9 mouse cellular contexts compared by ENCODE assay signal in the genomic region with DNA sequence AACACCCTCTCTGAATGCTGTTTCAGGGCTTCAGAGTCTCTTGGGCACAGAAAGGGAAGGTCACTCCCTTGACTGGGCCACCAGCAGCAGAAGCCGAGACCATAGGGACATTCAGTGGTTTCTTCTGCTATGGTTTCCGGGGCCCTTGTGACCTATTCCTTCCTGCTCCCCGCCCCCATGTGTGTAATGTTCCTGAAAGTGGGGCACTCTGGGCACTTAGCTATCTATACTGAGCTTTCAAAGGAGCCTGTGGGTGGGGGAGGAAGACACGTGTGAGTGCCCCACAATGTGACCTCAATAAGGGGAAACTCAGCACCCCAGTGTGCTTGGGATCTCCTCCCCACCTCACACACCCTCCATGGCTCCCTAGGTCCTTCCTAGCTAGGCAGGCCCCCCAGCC. TPM values are rescaled to one million over a fixed set of nuclear protein-coding genes. Genes with fewer than 3 reads are reported as not detected.
DNase-seq lines count a peak whose midpoint lies in the region; ATAC-seq and TF ChIP-seq lines count a peak whose summit lies in the region.
"Had no signal": no experiment of that assay in that cellular context is flagged by ENCODE, and none has a peak within 500 bp of the region (broad histone marks: within the 10 kb centered on the region; RNA-seq: fewer than 3 reads in every experiment).

No protein-coding gene starts in this region.

- DNase-seq in layer of hippocampus, adult 2 months (ENCODE audit: low spot score in 2 of 2): no peak
- no peak for DNase-seq in layer of hippocampus, postnatal 14 days (ENCODE audit: low spot score in 2 of 2)
- peak; percentile 79 for DNase-seq in lung, postnatal 25 days (ENCODE audit: low spot score)
- peak; percentile 86 for DNase-seq in thymus, adult 2 months
- no peak for DNase-seq in kidney, postnatal 25 days
- no peak for DNase-seq in adrenal gland, adult 2 months
- no peak for DNase-seq in midbrain, embryonic 11.5 days (ENCODE audit: low spot score, missing footprints)

- peaks cover 86% of the 10 kb centered on the region for H3K4me1 ChIP-seq in thymus, adult 2 months (replicated peaks; ENCODE audit: control insufficient read depth, insufficient read depth, low read length)
- H3K4me1 ChIP-seq in midbrain, embryonic 11.5 days (ENCODE audit: control insufficient read depth, insufficient read depth, low read length): peaks cover 6% of the 10 kb centered on the region

- no peak for TF ChIP-seq CTCF in layer of hippocampus, adult 2 months (conservative IDR thresholded peaks at IDR 0.05)
- TF ChIP-seq CTCF in thymus, adult 2 months (IDR thresholded peaks at IDR 0.05; ENCODE audit: borderline replicate concordance, control insufficient read depth, extremely low read depth, insufficient read depth, low read length, poor library complexity): no peak

- peak; percentile 51 for ATAC-seq in activated CD4-positive, CD25-positive, alpha-beta regulatory T cell, adult 4 months
- ATAC-seq in midbrain, embryonic 11.5 days (ENCODE audit: low FRiP score): no peak

- no peak overlapping the region for H3K4me3 ChIP-seq in layer of hippocampus, adult 2 months
- H3K4me3 ChIP-seq in thymus, adult 2 months (ENCODE audit: control insufficient read depth, insufficient read depth, low read length): no peak overlapping the region
- no peak overlapping the region for H3K4me3 ChIP-seq in midbrain, embryonic 11.5 days (ENCODE audit: low read depth, low read length)
- H3K4me3 ChIP-seq: midbrain, embryonic 10.5 days had no signal

- no peaks in the 10 kb centered on the region for H3K9me3 ChIP-seq in midbrain, embryonic 11.5 days (ENCODE audit: control insufficient read depth, low read length)
- H3K9me3 ChIP-seq: midbrain, embryonic 10.5 days had no signal

- TF ChIP-seq POLR2A in thymus, adult 2 months (IDR thresholded peaks at IDR 0.05; ENCODE audit: control insufficient read depth, extremely low read depth, insufficient read depth, low read length, poor library complexity): no peak

- no peaks in the 10 kb centered on the region for H3K27me3 ChIP-seq in thymus, adult 2 months (ENCODE audit: control insufficient read depth, insufficient read depth, low read length)
- H3K27me3 ChIP-seq in midbrain, embryonic 11.5 days (ENCODE audit: control insufficient read depth, insufficient read depth, low read length): peaks cover 24% of the 10 kb centered on the region

- H3K9ac ChIP-seq in midbrain, embryonic 11.5 days (ENCODE audit: low read length): no peak overlapping the region

- H3K4me2 ChIP-seq in midbrain, embryonic 11.5 days: no peak overlapping the region

- H3K36me3 ChIP-seq in thymus, adult 2 months (ENCODE audit: control insufficient read depth, insufficient read depth, low read length): no peaks in the 10 kb centered on the region
- H3K36me3 ChIP-seq in midbrain, embryonic 11.5 days (ENCODE audit: control insufficient read depth, insufficient read depth, low read length): no peaks in the 10 kb centered on the region
- H3K36me3 ChIP-seq: midbrain, embryonic 10.5 days had no signal

- WGBS in thymus, adult 2 months: 11% methylated on average over 4 of the region's 4 CpGs
- WGBS in midbrain, embryonic 11.5 days: 79% methylated on average over 4 of the region's 4 CpGs

- peak overlapping the region; percentile 70 for H3K27ac ChIP-seq in layer of hippocampus, adult 2 months
- H3K27ac ChIP-seq in thymus, adult 2 months (ENCODE audit: control insufficient read depth, insufficient read depth, low read length): peak overlapping the region; percentile 71
- no peak overlapping the region for H3K27ac ChIP-seq in midbrain, embryonic 11.5 days (ENCODE audit: low read depth, low read length)
- H3K27ac ChIP-seq: midbrain, embryonic 10.5 days had no signal

RNA-seq across cellular contexts. Expression of a gene that starts 1.7 kb away (rescaled TPM):
- 100 to 1,000 TPM; 468 to 473 TPM for total RNA-seq in layer of hippocampus, adult 2 months (2021)
- 100 to 1,000 TPM; 295 to 297 TPM for total RNA-seq in layer of hippocampus, postnatal 14 days (2021)
- polyA plus RNA-seq in activated CD4-positive, CD25-positive, alpha-beta regulatory T cell, adult 4 months (2017; shearing (Covaris generic)): 10 to 100 TPM; 19.0 to 19.4 TPM
- 615 and 696 TPM in 2 replicates for polyA plus RNA-seq in thymus, adult 2 months (2012; rRNA removed)
- total RNA-seq in adrenal gland, adult 2 months (2021): 10 to 100 TPM; 18.9 to 20.5 TPM
- 91.5 and 91.7 TPM in 2 replicates for polyA plus RNA-seq in adrenal gland, adult 2 months (2012; rRNA removed)
- 9.1 and 10.1 TPM in 2 replicates for polyA plus RNA-seq in midbrain, embryonic 11.5 days (2014; fragmentation: Nextera tagmentation; extraction: Ambion mirVana)

RNA-seq across cellular contexts. Expression of a gene that starts 1.7 kb away (rescaled TPM):
- 1 to 10 TPM in 1 of 2 experiments, under 1 TPM in 1; 0.61 to 1.1 TPM for total RNA-seq in layer of hippocampus, adult 2 months (2021)
- 1 to 10 TPM; 1.5 TPM for total RNA-seq in layer of hippocampus, postnatal 14 days (2021)
- 10 to 100 TPM; 16.5 to 29.5 TPM for polyA plus RNA-seq in activated CD4-positive, CD25-positive, alpha-beta regulatory T cell, adult 4 months (2017; shearing (Covaris generic))
- polyA plus RNA-seq in thymus, adult 2 months (2012; rRNA removed): 48.6 and 53.4 TPM in 2 replicates
- under 1 TPM in 1 of 2 experiments, not detected in 1; 0.10 TPM for total RNA-seq in adrenal gland, adult 2 months (2021)
- polyA plus RNA-seq in adrenal gland, adult 2 months (2012; rRNA removed): 0.28 and 0.41 TPM in 2 replicates
- 0.38 TPM in 1 of 2 replicates, not detected in the other for polyA plus RNA-seq in midbrain, embryonic 11.5 days (2014; fragmentation: Nextera tagmentation; extraction: Ambion mirVana)

RNA-seq across cellular contexts. Expression of a gene that starts 30.0 kb away (rescaled TPM):
- 100 to 1,000 TPM; 160 to 169 TPM for total RNA-seq in layer of hippocampus, adult 2 months (2021)
- total RNA-seq in layer of hippocampus, postnatal 14 days (2021): 100 to 1,000 TPM; 164 to 178 TPM
- polyA plus RNA-seq in activated CD4-positive, CD25-positive, alpha-beta regulatory T cell, adult 4 months (2017; shearing (Covaris generic)): 1 to 10 TPM; 3.9 to 5.1 TPM
- 124 and 136 TPM in 2 replicates for polyA plus RNA-seq in thymus, adult 2 months (2012; rRNA removed)
- total RNA-seq in adrenal gland, adult 2 months (2021): 10 to 100 TPM; 37.2 to 49.0 TPM
- polyA plus RNA-seq in adrenal gland, adult 2 months (2012; rRNA removed): 296 and 305 TPM in 2 replicates
- polyA plus RNA-seq in midbrain, embryonic 11.5 days (2014; fragmentation: Nextera tagmentation; extraction: Ambion mirVana): 25.4 and 30.2 TPM in 2 replicates

RNA-seq across cellular contexts. Expression of a gene that starts 33.0 kb away (rescaled TPM):
- total RNA-seq in layer of hippocampus, adult 2 months (2021): 10 to 100 TPM; 13.8 to 20.9 TPM
- total RNA-seq in layer of hippocampus, postnatal 14 days (2021): 10 to 100 TPM; 23.3 to 24.5 TPM
- polyA plus RNA-seq in activated CD4-positive, CD25-positive, alpha-beta regulatory T cell, adult 4 months (2017; shearing (Covaris generic)): 1 to 10 TPM; 3.0 to 6.7 TPM
- polyA plus RNA-seq in thymus, adult 2 months (2012; rRNA removed): 75.4 and 77.4 TPM in 2 replicates
- total RNA-seq in adrenal gland, adult 2 months (2021): 10 to 100 TPM in 1 of 2 experiments, 1 to 10 TPM in 1; 9.0 to 10.8 TPM
- polyA plus RNA-seq in adrenal gland, adult 2 months (2012; rRNA removed): 60.7 and 72.6 TPM in 2 replicates
- polyA plus RNA-seq in midbrain, embryonic 11.5 days (2014; fragmentation: Nextera tagmentation; extraction: Ambion mirVana): 7.1 and 8.0 TPM in 2 replicates

RNA-seq across cellular contexts. Expression of a gene that starts 45.8 kb away (rescaled TPM):
- 10 to 100 TPM; 36.5 to 42.7 TPM for total RNA-seq in layer of hippocampus, adult 2 months (2021)
- 10 to 100 TPM; 47.6 to 52.2 TPM for total RNA-seq in layer of hippocampus, postnatal 14 days (2021)
- polyA plus RNA-seq in activated CD4-positive, CD25-positive, alpha-beta regulatory T cell, adult 4 months (2017; shearing (Covaris generic)): 10 to 100 TPM; 35.6 to 41.7 TPM
- 72.9 and 103 TPM in 2 replicates for polyA plus RNA-seq in thymus, adult 2 months (2012; rRNA removed)
- total RNA-seq in adrenal gland, adult 2 months (2021): 100 to 1,000 TPM; 108 to 132 TPM
- 359 and 417 TPM in 2 replicates for polyA plus RNA-seq in adrenal gland, adult 2 months (2012; rRNA removed)
- polyA plus RNA-seq in midbrain, embryonic 11.5 days (2014; fragmentation: Nextera tagmentation; extraction: Ambion mirVana): 28.3 and 29.6 TPM in 2 replicates

Comparison
In these comparisons a context has a peak if more than half of its experiments do, and no peak if none do; other contexts are left out.
1. DNase-seq: peak in lung, postnatal 25 days (single experiment) and thymus, adult 2 months (single experiment); none in layer of hippocampus, adult 2 months (0 of 2), layer of hippocampus, postnatal 14 days (0 of 2), kidney, postnatal 25 days (0 of 2), adrenal gland, adult 2 months (single experiment) and midbrain, embryonic 11.5 days (single experiment).
2. RNA of a gene that starts 1.7 kb away (polyA plus RNA-seq): 48.6 to 53.4 TPM in thymus, adult 2 months and 16.5 to 29.5 TPM in activated CD4-positive, CD25-positive, alpha-beta regulatory T cell, adult 4 months; 0.38 TPM in midbrain, embryonic 11.5 days and 0.28 to 0.41 TPM in adrenal gland, adult 2 months; every median in the first group is over 10 times any median in the second.